Mouse (Mus musculus): ENCODE measurements around the gene Dtx2. TPM values are rescaled to one million over a fixed set of nuclear protein-coding genes. Genes with fewer than 3 reads are reported as not detected.

Dtx2 gene
- polyA plus RNA-seq (2014; fragmentation: Illumina TruSeq; extraction: RNeasy Lipid Tissue Mini Kit (QIAGEN cat#74804); ENCODE audit: low read depth, low replicate concordance), result 1.4 TPM

DNA sequence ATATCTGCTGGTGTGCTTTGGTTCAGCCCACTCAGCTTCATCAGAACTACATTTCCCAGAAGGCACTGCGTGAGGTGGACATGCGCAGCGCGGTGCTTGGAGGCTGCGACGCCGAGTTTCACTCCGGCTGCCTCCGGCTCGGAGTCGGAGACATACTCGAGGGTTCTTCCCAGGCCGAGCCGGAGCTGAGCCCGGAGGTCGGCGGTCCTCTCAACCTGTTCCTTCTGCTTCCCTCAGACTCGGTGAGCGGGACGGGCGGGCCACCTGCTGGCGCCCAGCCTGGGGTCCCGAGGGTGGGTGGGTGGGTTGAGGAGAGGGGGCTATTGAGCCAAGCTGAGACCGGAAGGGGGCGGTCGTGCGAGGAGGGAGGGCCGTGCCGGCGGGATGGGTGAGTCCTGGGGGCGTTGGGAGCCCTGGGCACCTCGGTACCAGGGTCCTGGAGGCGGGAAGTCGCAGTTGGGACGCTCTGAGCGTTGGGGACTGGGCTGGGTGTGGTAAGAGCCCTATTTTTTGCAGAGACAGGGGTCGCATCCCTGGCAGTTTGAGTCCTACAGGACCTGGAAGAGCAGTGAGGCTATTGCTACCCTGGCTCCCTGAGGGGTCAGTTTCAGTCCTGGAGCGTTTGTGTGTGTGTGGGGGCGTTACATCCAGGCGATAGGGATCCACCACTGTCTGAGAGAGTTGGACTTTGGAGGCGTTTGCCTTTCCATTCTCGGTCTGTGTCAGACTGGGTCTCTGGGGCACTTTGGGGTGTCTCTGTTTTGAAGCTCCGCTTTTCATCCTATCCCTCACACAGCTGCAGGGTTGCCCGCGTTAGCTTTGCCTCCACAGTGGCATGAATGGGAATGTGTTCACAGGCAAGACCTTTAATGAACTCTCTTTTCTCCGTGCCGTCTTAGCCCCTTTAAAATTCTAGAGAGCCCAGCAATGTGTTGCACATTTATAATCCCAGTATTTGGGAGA lies at the start of gene Dtx2:
Gene Dtx2 (plus strand): TSS at position 76 of the 963 bp plus-strand sequence.

GRCm38 (mm10) chr5:135974365-135974764 lies 20.2 kb upstream of the Dtx2 start, which contains the start of gene Ssc4d:
Ssc4d (minus strand) TSS chr5:135974531.

GRCm38 (mm10) chr5:135979904-135980303 lies 14.7 kb upstream of the Dtx2 start, which contains the start of gene Zp3:
Zp3 (plus strand) TSS chr5:135980099.

DNA sequence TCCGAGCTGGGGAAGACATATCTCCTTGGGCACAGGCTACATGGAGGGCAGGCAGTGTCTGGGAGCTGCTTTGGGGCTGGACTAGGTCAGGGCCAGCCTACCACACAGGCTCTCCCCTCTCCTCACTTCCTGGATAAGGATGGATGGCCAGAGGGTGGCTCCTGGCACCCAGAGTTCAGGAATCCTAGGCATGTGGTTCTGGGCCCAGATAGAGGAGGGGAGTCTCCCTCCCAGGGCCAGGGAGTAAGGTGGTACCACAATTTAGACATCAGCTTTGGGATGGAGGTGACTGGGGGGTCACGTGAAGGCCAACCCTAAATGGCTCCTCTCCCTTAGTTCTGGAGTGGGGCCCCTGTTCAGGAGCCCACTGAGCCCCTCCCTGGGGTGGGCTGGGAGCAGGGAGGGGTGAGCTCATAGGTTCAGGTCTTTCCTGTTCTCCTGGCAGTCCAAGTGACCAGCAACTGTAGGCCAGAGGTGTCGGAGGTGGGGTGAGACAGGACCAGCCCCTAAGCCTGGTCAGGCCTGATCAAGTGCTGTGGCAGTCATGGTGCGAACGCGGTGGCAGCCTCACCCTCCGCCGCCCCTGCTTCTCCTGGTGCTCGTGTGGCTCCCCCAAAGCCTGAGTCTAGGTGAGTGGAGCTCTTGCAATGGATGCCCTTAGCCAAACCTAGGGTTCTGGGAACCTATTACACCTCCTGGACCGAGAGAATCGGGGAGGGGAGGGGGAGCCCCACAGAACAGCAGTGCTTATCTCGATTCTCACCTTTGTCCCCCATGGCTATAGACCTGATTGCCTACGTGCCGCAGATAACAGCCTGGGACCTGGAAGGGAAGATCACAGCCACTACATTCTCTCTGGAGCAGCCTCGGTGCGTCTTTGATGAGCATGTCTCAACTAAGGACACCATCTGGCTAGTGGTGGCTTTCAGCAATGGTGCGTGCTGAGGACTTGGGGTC lies 43.9 kb downstream of the Dtx2 start, which contains the start of gene Upk3b:
Gene Upk3b (plus strand): TSS at position 239 of the 957 bp plus-strand sequence.

GRCm38 (mm10) chr5:136054301-136055077 lies 59.9 kb downstream of the Dtx2 start, which contains the start of gene Upk3bl:
Upk3bl (plus strand) TSS chr5:136054492.

Other genes with a start within 250 kb of the Dtx2 start
- 84.2 TPM for gene Styxl1, start 216.4 kb upstream of the Dtx2 start, polyA plus RNA-seq (2014; fragmentation: Illumina TruSeq; extraction: RNeasy Lipid Tissue Mini Kit (QIAGEN cat#74804); ENCODE audit: low read depth, low replicate concordance)
- 7.6 TPM for gene Mdh2, start 216.3 kb upstream of the Dtx2 start, polyA plus RNA-seq (2014; fragmentation: Illumina TruSeq; extraction: RNeasy Lipid Tissue Mini Kit (QIAGEN cat#74804); ENCODE audit: low read depth, low replicate concordance)
- 0.04 TPM for gene Srrm3, start 187.9 kb upstream of the Dtx2 start, polyA plus RNA-seq (2014; fragmentation: Illumina TruSeq; extraction: RNeasy Lipid Tissue Mini Kit (QIAGEN cat#74804); ENCODE audit: low read depth, low replicate concordance)
- 0.99 TPM for gene Hspb1, start 106.9 kb upstream of the Dtx2 start, polyA plus RNA-seq (2014; fragmentation: Illumina TruSeq; extraction: RNeasy Lipid Tissue Mini Kit (QIAGEN cat#74804); ENCODE audit: low read depth, low replicate concordance)
- gene Ywhag, start 60.2 kb upstream of the Dtx2 start, polyA plus RNA-seq (2014; fragmentation: Illumina TruSeq; extraction: RNeasy Lipid Tissue Mini Kit (QIAGEN cat#74804); ENCODE audit: low read depth, low replicate concordance), result 16.5 TPM
- gene Ssc4d, start 20.3 kb upstream of the Dtx2 start, polyA plus RNA-seq (2014; fragmentation: Illumina TruSeq; extraction: RNeasy Lipid Tissue Mini Kit (QIAGEN cat#74804); ENCODE audit: low read depth, low replicate concordance), result 0.18 TPM
- not detected for gene Zp3, start 14.7 kb upstream of the Dtx2 start, polyA plus RNA-seq (2014; fragmentation: Illumina TruSeq; extraction: RNeasy Lipid Tissue Mini Kit (QIAGEN cat#74804); ENCODE audit: low read depth, low replicate concordance)
- 0.28 TPM for gene Upk3b, start 43.7 kb downstream of the Dtx2 start, polyA plus RNA-seq (2014; fragmentation: Illumina TruSeq; extraction: RNeasy Lipid Tissue Mini Kit (QIAGEN cat#74804); ENCODE audit: low read depth, low replicate concordance)
- gene Upk3bl, start 59.7 kb downstream of the Dtx2 start, polyA plus RNA-seq (2014; fragmentation: Illumina TruSeq; extraction: RNeasy Lipid Tissue Mini Kit (QIAGEN cat#74804); ENCODE audit: low read depth, low replicate concordance), result 1.8 TPM
- gene Rasa4, start 89.1 kb downstream of the Dtx2 start, polyA plus RNA-seq (2014; fragmentation: Illumina TruSeq; extraction: RNeasy Lipid Tissue Mini Kit (QIAGEN cat#74804); ENCODE audit: low read depth, low replicate concordance), result not detected
- 4.8 TPM for gene Polr2j, start 121.8 kb downstream of the Dtx2 start, polyA plus RNA-seq (2014; fragmentation: Illumina TruSeq; extraction: RNeasy Lipid Tissue Mini Kit (QIAGEN cat#74804); ENCODE audit: low read depth, low replicate concordance)
- gene Lrwd1, start 141.3 kb downstream of the Dtx2 start, polyA plus RNA-seq (2014; fragmentation: Illumina TruSeq; extraction: RNeasy Lipid Tissue Mini Kit (QIAGEN cat#74804); ENCODE audit: low read depth, low replicate concordance), result 5.0 TPM
- gene Alkbh4, start 141.3 kb downstream of the Dtx2 start, polyA plus RNA-seq (2014; fragmentation: Illumina TruSeq; extraction: RNeasy Lipid Tissue Mini Kit (QIAGEN cat#74804); ENCODE audit: low read depth, low replicate concordance), result 2.9 TPM
- 1.3 TPM for gene Orai2, start 175.9 kb downstream of the Dtx2 start, polyA plus RNA-seq (2014; fragmentation: Illumina TruSeq; extraction: RNeasy Lipid Tissue Mini Kit (QIAGEN cat#74804); ENCODE audit: low read depth, low replicate concordance)
- 73.8 TPM for gene Prkrip1, start 204.2 kb downstream of the Dtx2 start, polyA plus RNA-seq (2014; fragmentation: Illumina TruSeq; extraction: RNeasy Lipid Tissue Mini Kit (QIAGEN cat#74804); ENCODE audit: low read depth, low replicate concordance)

Data from testis, adult 10 weeks (tissue).